Mouse (Mus musculus): ENCODE data around the gene Cep95. TPM values are rescaled to one million over a fixed set of nuclear protein-coding genes. Genes with fewer than 3 reads are reported as not detected.

The Cep95 gene
- total and polyA plus RNA-seq, 3 experiments = 3.1 to 39.8 (median 23.8) TPM

GRCm38 (mm10) chr11:106760511-106760910 lies 28.5 kb upstream of the Cep95 start:
- H3K4me1 ChIP-seq (ENCODE audit: insufficient read depth, low read depth, low read length) = peaks cover 20% of the 10 kb centered on the region
- ATAC-seq (ENCODE audit: extremely low read depth, insufficient number of reproducible peaks, low FRiP score, poor library complexity, severe bottlenecking) (no peak), DNase-seq (ENCODE audit: low spot score) (no peak)
- H3K36me3 ChIP-seq (replicated peaks) = peaks cover 27% of the 10 kb centered on the region
- no peak overlapping the region for H3K4me3 ChIP-seq (ENCODE audit: low read depth, low read length)
- H3K9me3 ChIP-seq (replicated peaks) = no peaks in the 10 kb centered on the region
- 0 out of 2 replicates have a peak, but pooled peaks cover 2% of the 10 kb centered on the region for H3K27me3 ChIP-seq (ENCODE audit: insufficient read depth, low read length)
- TF ChIP-seq POLR2AphosphoS5 (IDR thresholded peaks at IDR 0.05; ENCODE audit: insufficient replicate concordance, low read depth, low read length) = no peak
- no peak for TF ChIP-seq TAL1 (conservative IDR thresholded peaks at IDR 0.05; ENCODE audit: low read depth, low read length)
- TF ChIP-seq CTCF (IDR thresholded peaks at IDR 0.05; ENCODE audit: low read depth, low read length) = no peak
- no peak for TF ChIP-seq GATA2 (IDR thresholded peaks at IDR 0.05; ENCODE audit: borderline replicate concordance, low read depth, low read length)
- TF ChIP-seq GATA1 (IDR thresholded peaks at IDR 0.05; ENCODE audit: borderline replicate concordance, low read length) = no peak

GRCm38 (mm10) chr11:106762139-106762799 lies 26.8 kb upstream of the Cep95 start:
- TF ChIP-seq GATA1 (IDR thresholded peaks at IDR 0.05; ENCODE audit: borderline replicate concordance, low read length) (no peak), GATA2 (IDR thresholded peaks at IDR 0.05; ENCODE audit: borderline replicate concordance, low read depth, low read length) (no peak), TAL1 (conservative IDR thresholded peaks at IDR 0.05; ENCODE audit: low read depth, low read length) (no peak), POLR2AphosphoS5 (IDR thresholded peaks at IDR 0.05; ENCODE audit: insufficient replicate concordance, low read depth, low read length) (no peak), CTCF (IDR thresholded peaks at IDR 0.05; ENCODE audit: low read depth, low read length) (no peak)
- 0 out of 2 replicates have a peak, but pooled peaks have one; percentile 22 for ATAC-seq (ENCODE audit: extremely low read depth, insufficient number of reproducible peaks, low FRiP score, poor library complexity, severe bottlenecking)
- H3K27me3 ChIP-seq (ENCODE audit: insufficient read depth, low read length) = no peaks in the 10 kb centered on the region
- no peaks in the 10 kb centered on the region for H3K9me3 ChIP-seq (replicated peaks)
- no peak overlapping the region for H3K4me3 ChIP-seq (ENCODE audit: low read depth, low read length)
- H3K36me3 ChIP-seq (replicated peaks) = peaks cover 43% of the 10 kb centered on the region
- DNase-seq (ENCODE audit: low spot score) = no peak
- peaks cover 20% of the 10 kb centered on the region for H3K4me1 ChIP-seq (ENCODE audit: insufficient read depth, low read depth, low read length)

GRCm38 (mm10) chr11:106762800-106763185 lies 26.3 kb upstream of the Cep95 start:
- peaks cover 20% of the 10 kb centered on the region for H3K4me1 ChIP-seq (ENCODE audit: insufficient read depth, low read depth, low read length)
- TF ChIP-seq TAL1 (conservative IDR thresholded peaks at IDR 0.05; ENCODE audit: low read depth, low read length) (no peak), CTCF (IDR thresholded peaks at IDR 0.05; ENCODE audit: low read depth, low read length) (no peak), GATA2 (IDR thresholded peaks at IDR 0.05; ENCODE audit: borderline replicate concordance, low read depth, low read length) (no peak), GATA1 (IDR thresholded peaks at IDR 0.05; ENCODE audit: borderline replicate concordance, low read length) (no peak), POLR2AphosphoS5 (IDR thresholded peaks at IDR 0.05; ENCODE audit: insufficient replicate concordance, low read depth, low read length) (no peak)
- H3K4me3 ChIP-seq (ENCODE audit: low read depth, low read length) = no peak overlapping the region
- no peak for DNase-seq (ENCODE audit: low spot score)
- H3K36me3 ChIP-seq (replicated peaks) = peaks cover 48% of the 10 kb centered on the region
- ATAC-seq (ENCODE audit: extremely low read depth, insufficient number of reproducible peaks, low FRiP score, poor library complexity, severe bottlenecking) = no peak
- no peaks in the 10 kb centered on the region for H3K27me3 ChIP-seq (ENCODE audit: insufficient read depth, low read length)
- H3K9me3 ChIP-seq (replicated peaks) = peaks cover 4% of the 10 kb centered on the region

GRCm38 (mm10) chr11:106766611-106767162 lies 22.4 kb upstream of the Cep95 start:
- H3K4me3 ChIP-seq (ENCODE audit: low read depth, low read length) = no peak overlapping the region
- H3K4me1 ChIP-seq (ENCODE audit: insufficient read depth, low read depth, low read length) = peaks cover 15% of the 10 kb centered on the region
- no peaks in the 10 kb centered on the region for H3K27me3 ChIP-seq (ENCODE audit: insufficient read depth, low read length)
- H3K9me3 ChIP-seq (replicated peaks) = peaks cover 8% of the 10 kb centered on the region
- ATAC-seq (ENCODE audit: extremely low read depth, insufficient number of reproducible peaks, low FRiP score, poor library complexity, severe bottlenecking) (no peak), DNase-seq (ENCODE audit: low spot score) (no peak)
- H3K36me3 ChIP-seq (replicated peaks) = peaks cover 79% of the 10 kb centered on the region
- no peak for TF ChIP-seq POLR2AphosphoS5 (IDR thresholded peaks at IDR 0.05; ENCODE audit: insufficient replicate concordance, low read depth, low read length)
- no peak for TF ChIP-seq CTCF (IDR thresholded peaks at IDR 0.05; ENCODE audit: low read depth, low read length)
- TF ChIP-seq GATA2 (IDR thresholded peaks at IDR 0.05; ENCODE audit: borderline replicate concordance, low read depth, low read length) = no peak
- no peak for TF ChIP-seq GATA1 (IDR thresholded peaks at IDR 0.05; ENCODE audit: borderline replicate concordance, low read length)
- TF ChIP-seq TAL1 (conservative IDR thresholded peaks at IDR 0.05; ENCODE audit: low read depth, low read length) = no peak

GRCm38 (mm10) chr11:106767516-106767915 lies 21.5 kb upstream of the Cep95 start:
- H3K27me3 ChIP-seq (ENCODE audit: insufficient read depth, low read length) = no peaks in the 10 kb centered on the region
- H3K36me3 ChIP-seq (replicated peaks) = peaks cover 84% of the 10 kb centered on the region
- ATAC-seq (ENCODE audit: extremely low read depth, insufficient number of reproducible peaks, low FRiP score, poor library complexity, severe bottlenecking) = no peak
- peaks cover 7% of the 10 kb centered on the region for H3K4me1 ChIP-seq (ENCODE audit: insufficient read depth, low read depth, low read length)
- DNase-seq (ENCODE audit: low spot score) = no peak
- peaks cover 8% of the 10 kb centered on the region for H3K9me3 ChIP-seq (replicated peaks)
- H3K4me3 ChIP-seq (ENCODE audit: low read depth, low read length) = no peak overlapping the region
- TF ChIP-seq GATA2 (IDR thresholded peaks at IDR 0.05; ENCODE audit: borderline replicate concordance, low read depth, low read length) = no peak

- DNase-seq (ENCODE audit: low spot score) (no peak), ATAC-seq (ENCODE audit: extremely low read depth, insufficient number of reproducible peaks, low FRiP score, poor library complexity, severe bottlenecking) (no peak)
- Histone ChIP-seq H3K4me3 (ENCODE audit: low read depth, low read length) (no peak overlapping the region), H3K9me3 (replicated peaks) (peaks cover 8% of the 10 kb centered on the region), H3K27me3 (ENCODE audit: insufficient read depth, low read length) (no peaks in the 10 kb centered on the region), H3K4me1 (ENCODE audit: insufficient read depth, low read depth, low read length) (no peaks in the 10 kb centered on the region; the same call in 1 of the 2 replicates), H3K36me3 (replicated peaks) (peaks cover 94% of the 10 kb centered on the region)
- TF ChIP-seq TAL1 (conservative IDR thresholded peaks at IDR 0.05; ENCODE audit: low read depth, low read length) = no peak
- 0 out of 2 replicates have a peak, but pooled peaks have one; percentile 21 for TF ChIP-seq CTCF (IDR thresholded peaks at IDR 0.05; ENCODE audit: low read depth, low read length)
- TF ChIP-seq GATA1 (IDR thresholded peaks at IDR 0.05; ENCODE audit: borderline replicate concordance, low read length) = no peak
- TF ChIP-seq GATA2 (IDR thresholded peaks at IDR 0.05; ENCODE audit: borderline replicate concordance, low read depth, low read length) = no peak
- TF ChIP-seq POLR2AphosphoS5 (IDR thresholded peaks at IDR 0.05; ENCODE audit: insufficient replicate concordance, low read depth, low read length) = no peak
Observed at GRCm38 (mm10) chr11:106770195-106770974, 18.7 kb upstream of the Cep95 start.

Data from G1E (cell line).